Mouse (Mus musculus) layer of hippocampus, postnatal 36 days (tissue): ENCODE results near the gene 2700081O15Rik. TPM values are rescaled to one million over a fixed set of nuclear protein-coding genes. Genes with fewer than 3 reads are reported as not detected.
"Not testable (repeated sequence)": the region's sequence is repeated elsewhere in the genome, so short reads cannot be mapped to it uniquely, and the experiment has no call there.

Experiments used
- DNase-seq, 2 experiments: peaks; one replicate each; pipeline ENCODE4 v3.0.0; 2022
- total RNA-seq, 2 experiments: library from RNA; stranded (reverse); gene quantifications; 2 replicates each; pipeline ENCODE4 v1.2.3; 2021

2700081O15Rik gene
- 10 to 100 TPM; 46.9 to 54.4 TPM for total RNA-seq

DNA sequence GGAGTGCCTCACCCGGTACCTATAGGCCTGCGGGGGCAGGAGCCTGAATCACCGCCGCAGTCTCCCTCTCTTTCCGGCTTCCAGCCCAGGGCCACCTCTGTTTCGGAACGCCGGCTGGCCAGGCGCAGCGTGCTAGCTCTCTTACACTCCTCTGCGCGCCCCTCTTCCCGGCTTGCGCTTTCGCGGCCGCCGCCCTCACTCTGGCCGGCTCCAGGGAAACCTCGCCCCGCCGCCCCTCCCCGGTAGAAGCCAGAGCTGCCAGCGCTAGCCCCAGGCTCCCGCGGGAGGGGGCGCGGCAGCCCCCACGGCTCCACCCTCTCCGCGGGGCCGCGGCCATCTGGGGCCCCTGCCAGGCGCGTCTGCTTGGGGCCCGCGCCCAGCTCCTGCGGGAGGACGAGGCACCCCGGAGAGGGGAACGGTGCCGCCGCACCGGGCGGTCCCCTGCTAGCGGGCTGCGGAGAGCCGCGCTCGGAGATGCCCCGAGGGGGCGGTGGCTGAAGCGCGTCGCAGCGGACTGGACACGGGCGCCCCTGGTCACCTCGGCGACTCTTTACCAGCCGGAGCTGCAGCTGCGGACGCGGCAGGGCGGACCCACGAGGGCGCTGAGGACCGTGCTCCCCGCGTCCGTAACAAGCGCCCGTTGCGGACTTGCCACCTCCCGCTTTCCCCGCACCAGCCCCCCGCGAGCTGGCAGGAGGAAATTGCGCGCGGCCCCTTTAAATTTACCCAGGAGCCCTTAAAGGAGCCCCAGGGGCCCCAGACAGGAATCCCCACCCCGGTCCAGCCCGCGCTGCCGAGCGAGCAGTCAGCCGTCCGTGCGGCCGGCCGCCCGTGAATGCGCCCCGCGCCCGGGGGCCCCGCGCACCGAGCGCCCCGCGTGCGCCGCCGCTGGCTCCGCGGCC is at the start of gene 2700081O15Rik:
Gene 2700081O15Rik (plus strand): TSS at position 792 of the 902 bp plus-strand sequence.
- DNase-seq, result peak; percentile 70 to 73

DNA sequence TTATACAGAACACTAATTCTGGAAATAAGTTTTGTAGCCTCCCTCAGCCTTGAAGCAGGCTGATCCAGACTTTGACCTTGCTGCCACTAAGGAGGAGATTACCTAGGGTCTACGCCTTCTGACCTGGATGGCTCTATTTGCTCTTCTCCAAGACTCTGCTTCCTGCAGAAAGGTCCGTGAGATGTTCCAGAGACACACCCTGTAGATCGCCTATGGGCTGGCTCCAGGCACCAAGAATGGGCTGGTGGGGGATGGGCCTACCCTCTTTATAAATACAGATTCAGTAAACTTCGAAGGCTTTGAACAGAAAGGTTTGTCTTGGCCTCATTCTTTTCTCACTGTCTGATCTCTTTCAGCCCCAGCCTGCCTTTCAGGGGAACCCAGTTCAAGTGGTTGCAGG is 48.0 kb upstream of the 2700081O15Rik start:
- not testable (repeated sequence) for DNase-seq

DNA sequence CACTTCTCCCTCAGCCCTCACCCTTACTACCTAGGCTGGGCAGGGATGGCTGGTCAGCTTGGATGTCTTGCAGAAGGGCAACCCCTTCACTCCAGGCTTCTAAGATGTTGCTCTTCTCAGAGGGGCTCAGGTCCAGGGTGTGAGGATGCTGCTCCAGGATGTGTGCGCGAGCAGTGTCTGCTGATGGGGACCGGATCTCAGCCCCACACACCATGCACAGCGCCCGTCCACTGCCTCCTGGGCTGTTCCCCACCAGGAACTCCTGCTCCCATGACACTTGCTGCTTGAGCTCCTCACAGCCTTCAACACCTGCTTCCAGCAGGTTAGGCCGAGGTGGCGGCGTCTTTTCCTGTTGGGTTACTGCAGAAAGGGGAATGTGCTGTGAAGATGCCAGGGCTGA is 42.9 kb upstream of the 2700081O15Rik start:
- DNase-seq, result peak in 1 of 2 experiments; percentile 16

DNA sequence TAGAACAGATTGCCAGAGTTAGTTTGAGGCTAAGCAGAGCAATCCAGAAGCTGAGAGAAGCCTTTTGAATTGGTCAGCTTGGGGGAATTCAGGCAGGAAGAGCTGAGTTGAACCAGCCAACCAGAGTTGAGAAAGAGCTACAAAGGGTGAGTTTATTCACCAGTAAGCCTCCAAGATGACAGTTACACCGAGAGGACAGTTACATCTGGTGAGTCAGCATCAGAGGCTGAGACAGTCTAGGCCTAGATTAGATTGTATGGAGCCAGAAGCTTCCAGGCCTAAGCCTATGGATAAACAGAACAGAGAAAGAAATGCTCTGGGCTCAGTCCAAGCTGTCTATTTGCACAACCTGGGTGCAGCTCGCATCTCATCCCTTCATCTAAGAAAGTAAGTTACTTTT is 39.8 kb upstream of the 2700081O15Rik start:
- DNase-seq, result no peak

DNA sequence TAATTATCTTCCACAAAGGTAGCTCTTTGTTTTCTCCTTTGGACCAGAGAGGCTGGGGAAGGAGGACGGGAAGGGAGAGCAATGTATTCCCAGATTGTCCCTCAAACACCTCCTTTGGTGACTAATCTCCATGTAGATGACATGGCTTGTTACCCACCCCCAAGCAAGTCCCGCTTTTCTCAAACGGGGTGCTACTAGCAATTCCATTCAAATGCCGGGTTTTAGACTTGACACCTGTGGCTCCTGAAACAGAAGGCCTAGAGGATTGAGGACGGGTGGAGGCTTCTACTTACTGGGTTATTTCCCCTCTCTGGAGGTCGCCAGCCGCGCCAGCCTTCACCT is 35.5 kb upstream of the 2700081O15Rik start:
- no peak for DNase-seq

DNA sequence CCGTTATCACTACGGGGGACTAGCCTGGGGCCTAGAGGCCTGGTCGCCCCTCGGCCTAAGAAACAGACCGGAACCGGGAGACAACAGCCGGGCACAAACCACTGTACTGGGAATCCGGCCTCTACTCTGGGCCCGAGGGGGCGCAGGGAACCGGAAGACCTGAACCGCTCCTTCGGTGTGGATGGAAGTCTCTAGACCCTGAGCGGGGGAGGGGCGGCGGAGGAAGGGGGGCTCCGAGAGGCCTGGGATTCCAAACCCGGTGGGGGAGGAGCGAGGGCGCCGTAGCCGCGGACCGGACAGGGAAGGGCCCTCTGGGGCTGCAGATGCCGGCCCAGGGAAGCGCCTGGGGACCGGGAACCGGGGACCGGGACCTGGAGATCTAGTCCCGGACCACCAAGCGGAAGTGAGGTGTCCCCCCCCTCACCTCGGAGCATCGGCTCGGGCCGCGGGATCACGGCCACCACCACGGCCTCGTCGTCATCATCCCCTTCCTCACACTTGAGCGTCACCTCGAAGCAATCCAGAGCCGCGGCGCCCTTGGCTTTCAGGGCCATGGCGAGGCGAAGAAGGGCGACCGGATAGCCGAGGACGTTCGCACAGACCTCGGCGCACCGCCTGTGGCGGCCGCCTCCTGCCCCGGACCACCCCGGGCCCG is 35.0 kb upstream of the 2700081O15Rik start:
- peak; percentile 47 to 49 for DNase-seq

DNA sequence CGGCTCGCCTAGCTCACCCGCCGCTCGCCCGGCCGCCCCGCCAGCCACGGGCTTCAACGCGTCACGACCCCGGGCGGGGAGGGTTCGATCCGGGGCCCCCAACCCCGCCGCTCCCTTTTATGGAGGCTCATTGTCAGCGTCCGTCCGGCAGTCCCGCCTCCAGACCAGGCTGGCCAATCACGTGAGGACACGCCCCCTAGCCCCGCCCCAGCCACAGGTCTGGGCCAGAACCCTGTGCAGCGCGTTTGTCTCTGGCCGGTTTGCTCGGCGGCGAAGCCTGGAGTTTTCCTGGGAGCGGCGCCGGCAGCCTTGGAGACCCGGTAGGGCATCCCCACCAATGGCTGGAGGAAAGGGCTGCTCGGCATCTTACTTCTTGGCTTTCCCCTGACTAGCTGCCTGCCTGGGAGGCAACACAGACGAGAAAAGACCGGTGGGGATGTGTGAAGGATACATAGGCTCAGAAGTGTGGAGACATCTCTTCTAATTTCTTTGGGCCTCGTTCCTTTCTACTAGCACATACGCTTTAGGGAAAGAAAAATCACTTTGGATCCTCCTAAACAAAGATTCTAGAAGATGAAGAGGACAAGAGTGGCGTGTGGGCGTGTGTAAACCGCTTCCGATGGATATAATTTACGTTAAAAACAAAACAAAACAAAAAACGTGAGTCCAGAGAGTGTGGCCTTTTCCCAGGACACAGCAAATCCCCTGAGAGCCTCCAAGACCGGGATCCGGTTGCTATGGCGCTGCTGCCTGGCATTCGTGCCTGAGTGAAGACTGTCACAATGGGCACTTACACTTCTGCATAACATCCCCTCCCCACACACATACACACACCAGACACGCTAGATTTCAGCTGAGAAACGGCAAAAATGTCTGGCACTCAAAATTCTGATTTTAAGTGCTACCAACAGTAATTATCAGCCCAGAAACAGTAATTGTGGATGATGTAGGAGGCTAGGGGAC is 34.2 kb upstream of the 2700081O15Rik start, which contains the start of gene Spindoc:
Gene Spindoc (minus strand): TSS at position 92 of the 963 bp plus-strand sequence.
- peak; percentile 99 for DNase-seq

DNA sequence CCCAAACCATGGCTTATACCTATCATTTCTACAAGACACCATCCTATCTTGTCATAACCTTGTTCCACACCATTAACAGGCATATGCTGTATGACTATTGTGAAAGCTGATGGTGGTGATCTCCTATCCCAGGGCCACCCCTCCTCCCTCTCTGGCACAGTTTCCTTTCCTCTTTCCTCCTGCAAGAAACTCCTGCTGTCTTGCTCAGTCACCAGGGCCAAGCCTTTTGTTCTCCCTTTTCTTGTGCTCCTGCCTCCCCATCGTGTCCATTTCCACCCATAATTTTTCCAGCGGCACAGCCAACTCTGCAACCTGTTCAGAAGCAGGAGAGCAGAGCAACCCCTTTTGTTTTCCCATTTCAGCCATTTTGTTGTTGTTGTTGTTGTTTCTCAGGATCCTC is 31.4 kb upstream of the 2700081O15Rik start:
- no peak for DNase-seq

DNA sequence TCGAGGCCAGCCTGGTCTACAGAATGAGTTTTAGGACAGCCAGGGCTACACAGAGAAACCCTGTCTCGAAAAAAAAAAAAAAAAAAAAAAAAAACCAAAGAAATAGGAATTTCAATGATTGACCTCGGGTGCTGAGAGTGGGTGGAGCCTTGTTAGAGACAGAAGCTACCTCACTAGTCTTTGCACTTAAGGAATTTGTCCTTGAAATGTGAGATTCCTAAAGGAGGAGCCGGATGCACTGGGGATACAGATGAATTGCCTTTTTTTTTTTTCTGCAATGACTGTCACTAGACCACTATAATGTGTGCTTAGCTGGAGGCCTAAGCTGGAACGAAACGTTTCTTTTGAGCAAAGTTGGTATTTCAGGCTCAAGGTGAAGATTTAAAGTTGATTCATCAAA is 28.9 kb upstream of the 2700081O15Rik start:
- no peak for DNase-seq

DNA sequence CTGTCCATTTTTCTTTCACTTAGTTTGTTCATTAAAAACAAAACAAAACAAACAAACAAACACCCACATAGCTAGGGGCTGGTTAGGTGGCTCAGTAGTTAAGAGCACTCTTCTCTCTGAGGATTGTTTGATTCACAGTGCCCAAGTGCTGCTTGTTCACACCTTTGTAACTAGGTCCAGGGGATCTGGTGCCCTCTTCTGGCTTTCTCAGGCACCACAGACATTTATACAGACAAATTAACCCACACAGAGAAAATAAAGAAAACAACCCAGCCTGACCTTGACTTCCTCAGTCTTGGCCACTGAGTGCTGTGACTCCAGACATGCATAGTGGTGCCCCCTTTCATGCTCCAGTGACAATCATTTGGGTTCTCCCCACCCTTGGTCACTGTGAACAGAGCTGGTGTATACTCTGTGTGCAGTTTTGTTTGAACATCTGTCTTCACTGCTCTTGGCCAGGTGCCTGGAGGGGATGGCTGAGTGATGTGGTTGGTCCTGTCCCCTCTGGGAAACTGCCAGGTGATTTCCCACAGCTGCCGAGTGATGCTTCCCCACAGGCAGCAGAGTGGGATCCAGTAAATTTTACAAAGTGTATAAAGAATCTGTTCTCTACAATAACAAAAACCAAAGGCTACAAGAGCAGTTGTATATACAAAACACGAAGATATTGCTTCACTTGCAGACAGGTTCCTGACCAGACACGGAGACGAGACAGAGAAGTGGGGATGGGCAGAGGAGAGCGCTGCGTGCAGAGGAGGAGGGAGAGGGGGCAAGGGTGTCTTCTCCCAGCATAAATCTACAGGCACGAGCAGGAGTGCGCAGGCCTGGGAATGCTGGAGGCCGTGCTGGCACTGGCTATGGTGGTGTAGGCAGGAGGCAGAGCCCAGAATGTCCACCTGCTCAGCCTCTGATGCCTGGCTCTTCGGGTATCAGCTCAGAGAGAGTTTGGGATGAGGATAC is 20.3 kb upstream of the 2700081O15Rik start:
- DNase-seq, result not testable (repeated sequence)

DNA sequence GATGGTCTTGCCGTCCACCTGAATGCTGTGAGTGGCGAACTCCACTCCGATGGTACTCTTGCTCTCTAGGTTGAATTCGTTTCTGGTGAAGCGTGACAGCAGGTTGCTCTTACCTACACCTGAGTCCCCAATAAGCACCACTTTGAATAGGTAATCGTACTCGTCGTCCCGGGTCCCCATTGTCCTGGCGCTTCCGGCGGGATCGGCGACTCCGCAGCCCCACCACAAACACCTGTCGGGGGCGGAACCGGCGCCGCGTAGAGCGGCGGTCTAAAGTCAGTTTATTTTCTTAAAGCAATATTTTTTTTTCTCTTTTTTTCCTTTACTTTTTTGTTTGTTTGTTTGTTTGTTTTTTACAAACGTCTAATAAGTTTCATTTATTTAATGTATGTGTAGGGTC is 18.5 kb upstream of the 2700081O15Rik start:
- DNase-seq, result not testable (repeated sequence)

DNA sequence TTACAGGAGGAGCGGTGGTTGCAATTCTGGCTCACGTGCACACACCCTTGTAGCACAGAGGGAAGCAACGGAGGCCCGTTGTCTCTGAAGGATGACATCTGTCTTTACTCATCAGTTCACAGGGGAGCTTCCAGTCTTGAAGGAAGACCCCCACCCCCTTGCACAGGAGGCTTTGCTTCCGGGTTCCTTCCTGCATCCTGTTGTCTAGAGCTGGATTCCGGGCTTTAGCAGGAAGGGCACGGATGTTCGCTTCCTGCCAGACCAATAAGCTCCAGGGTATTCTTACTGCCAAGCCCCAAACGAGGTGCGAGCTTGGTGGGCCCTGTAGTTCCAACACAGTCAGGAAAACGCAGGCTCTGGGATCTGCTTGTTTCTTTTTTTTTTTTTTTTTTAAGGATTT is 16.8 kb upstream of the 2700081O15Rik start:
- no peak for DNase-seq

DNA sequence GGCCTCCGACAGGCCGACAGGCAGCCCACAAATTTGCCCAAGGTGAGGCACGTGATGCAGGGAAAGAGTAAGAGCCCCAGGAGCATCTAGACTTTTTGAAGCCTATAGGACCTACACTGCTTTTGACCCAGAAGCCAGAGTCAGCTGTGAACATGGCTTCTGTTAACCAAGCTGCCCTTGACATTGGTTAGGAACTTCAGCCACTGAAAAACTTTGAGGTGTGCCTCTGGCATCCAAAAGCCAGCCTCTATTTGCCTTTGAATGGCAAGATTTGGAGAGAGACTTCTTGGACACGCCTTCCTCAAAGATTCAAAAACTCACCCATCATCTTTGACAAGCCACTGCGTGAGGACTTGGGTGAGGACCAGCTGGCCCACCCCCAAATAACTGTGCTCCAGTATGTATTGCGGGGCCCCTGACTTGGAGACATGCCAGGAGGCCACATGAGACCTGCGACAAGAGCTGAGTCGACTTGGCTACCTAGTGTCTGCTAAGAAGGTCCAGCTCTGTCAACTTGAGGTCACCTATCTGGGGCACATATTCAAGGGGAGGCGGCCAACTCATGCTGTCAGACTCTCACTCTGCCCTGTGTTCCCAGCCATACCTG is 12.7 kb upstream of the 2700081O15Rik start:
- no peak for DNase-seq

DNA sequence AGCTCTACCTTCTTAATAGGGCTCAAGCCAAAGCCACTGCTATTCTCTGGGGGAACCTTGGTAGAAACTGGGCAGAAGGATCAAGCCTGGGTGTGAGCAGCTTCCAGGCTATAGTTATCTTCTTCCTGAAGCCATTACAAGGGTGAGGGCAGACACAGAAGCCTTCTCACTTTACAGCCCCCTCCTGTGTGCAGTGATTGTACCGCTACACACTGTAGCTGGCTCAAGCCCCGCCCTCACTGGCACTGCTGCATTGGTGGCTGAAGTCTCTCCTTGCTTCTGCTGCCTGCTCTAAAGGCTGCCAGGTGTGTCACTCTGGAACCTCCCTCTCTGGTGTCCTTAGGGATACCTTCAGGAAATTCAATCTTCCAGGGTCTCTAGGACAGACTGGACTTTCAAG is 5.1 kb upstream of the 2700081O15Rik start:
- no peak for DNase-seq

DNA sequence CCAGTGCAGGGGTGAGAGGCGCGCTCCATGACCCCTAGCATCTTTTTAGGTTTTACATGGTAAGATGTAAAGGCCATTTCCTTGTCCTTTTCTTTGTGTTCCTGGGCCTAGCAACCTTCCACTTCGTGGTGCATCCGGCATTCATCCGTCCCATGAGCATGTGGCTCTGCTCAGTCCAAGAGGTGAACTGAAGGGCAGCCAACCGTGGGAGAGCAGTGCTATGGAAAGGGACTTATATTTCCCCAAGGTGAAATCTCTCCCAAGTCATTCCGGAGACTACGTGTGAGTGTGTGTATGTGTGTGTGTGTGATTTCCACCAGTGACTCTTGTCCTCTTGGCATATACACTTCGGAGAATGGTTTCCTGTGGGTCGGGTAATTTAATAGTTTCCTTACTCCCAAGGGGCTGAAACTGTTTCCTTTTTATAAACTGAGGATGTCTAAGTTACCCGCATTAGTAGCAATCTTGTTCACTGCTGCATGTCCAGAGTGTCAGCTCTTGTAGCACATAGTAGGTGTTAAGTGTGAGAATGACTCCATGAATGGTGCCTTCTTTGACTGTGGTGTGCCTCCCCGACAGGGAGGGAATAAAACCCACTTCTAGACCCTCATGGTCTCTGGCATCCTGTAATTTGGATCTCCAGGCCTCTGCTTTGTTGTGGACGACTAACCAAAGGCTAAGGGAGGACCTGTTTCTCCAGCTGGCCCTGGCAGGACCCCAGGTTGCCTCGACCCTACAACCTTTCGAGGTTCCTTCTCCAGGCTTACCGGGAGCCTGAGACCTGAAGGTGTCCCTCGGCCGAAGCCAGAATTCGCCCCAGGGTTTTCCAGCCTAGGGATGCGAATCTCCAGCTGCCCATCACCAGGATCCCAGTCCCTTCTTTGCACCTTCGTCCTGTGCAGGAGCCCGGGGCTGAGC is 1.2 kb upstream of the 2700081O15Rik start:
- no peak for DNase-seq

DNA sequence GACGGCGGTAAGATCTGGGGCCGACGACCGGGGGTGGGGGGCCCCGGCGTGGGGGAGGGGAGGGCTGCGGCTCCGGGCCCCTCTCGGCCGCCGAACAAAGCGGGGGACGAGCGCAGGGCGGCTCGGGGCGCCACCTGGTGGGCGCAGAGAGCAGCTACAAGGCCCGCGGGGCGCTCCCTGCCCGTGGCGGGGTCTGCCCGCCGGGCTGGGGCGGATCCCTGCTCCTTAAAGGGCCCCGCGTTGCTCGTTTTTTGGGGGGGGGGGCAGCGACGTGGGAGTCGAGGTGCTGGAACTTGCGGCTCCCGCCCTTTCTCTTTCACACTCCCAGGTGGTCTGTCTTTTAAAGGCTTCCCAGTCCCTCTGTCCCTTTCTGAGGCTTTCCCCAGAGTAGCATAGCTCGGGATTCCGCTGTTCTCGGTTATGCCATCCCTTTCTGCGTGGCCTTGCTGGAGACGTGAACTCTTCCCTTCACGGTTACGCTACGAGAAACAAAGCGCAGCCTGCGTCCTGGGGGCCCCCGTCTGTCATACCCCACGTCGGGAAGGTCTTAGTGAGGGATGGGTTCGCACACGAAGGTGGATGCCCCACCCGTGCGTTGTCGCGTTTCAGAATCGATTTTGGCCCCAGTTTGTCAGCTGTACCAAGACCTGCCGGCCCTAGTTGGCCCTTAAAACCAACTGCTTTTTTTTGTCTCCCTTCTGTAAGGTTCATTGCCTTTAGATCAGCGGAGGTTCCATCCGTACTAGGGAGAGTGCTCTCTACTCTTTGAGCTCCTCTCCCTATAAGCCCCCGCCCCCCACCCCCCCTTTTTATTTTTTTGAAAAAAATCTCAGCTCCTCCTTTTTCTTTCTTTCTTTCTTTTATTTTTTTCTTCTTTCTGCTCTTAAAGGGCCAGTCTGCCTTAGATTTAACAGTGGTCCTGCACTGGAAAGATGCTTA is 755 bp downstream of the 2700081O15Rik start:
- DNase-seq, result peak; percentile 80 to 82

DNA sequence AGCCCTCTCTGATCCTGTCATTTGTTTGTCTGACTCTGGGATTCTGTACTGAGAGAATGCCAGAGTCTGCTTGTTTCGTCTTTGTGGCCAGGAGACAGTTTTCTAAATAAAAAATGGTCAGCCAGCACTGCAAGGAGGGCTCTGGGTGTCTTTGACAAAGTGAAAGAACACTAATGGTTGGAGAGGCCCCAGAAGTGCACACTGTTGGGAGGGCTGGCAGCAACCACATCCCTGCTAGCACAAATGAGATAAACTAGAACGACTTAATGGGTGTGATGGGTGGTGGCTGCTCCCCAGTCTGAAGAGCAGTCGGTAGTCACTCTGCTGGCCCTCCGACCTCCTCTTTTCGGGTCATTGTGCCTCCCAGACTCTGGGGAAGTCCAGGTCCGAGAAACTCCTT is 1.7 kb downstream of the 2700081O15Rik start:
- no peak for DNase-seq

DNA sequence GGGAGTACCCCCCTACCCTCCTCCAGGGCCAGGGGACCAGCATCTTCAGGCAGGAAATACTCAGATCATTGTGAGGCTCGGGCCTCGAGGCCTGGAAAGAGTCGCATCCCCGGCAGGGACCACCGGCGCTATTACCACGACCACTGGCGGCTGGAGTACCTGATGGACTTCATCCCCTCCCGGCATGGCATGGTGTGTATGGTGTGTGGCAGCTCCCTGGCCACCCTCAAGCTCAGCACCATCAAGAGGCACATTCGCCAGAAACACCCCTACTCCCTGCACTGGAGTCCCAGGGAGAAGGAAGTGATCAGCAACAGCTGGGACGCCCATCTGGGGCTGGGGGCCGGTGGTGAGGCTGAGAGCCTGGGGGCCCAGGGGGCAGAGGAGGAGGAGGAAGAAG is 2.7 kb downstream of the 2700081O15Rik start:
- no peak for DNase-seq
